Mouse (Mus musculus) cortical plate, adult 2 months (tissue): ENCODE measurements around the gene Hck.

ENCODE experiments used
- CTCF ChIP-seq: fragments of 200-500 bp; IDR thresholded peaks from 2 replicates; pipeline ENCODE4 v1.5.1; 2011; ENCODE audit warnings: mild to moderate bottlenecking, control low read depth, low read length; ENCODE audit not compliant: insufficient read depth; ENCODE audit errors: extremely low read depth
- POLR2A ChIP-seq: fragments of 200-500 bp; IDR thresholded peaks from 2 replicates; pipeline ENCODE4 v1.6.1; 2011; ENCODE audit warnings: mild to moderate bottlenecking, low read length, control low read depth; ENCODE audit not compliant: insufficient read depth; ENCODE audit errors: extremely low read depth

DNA sequence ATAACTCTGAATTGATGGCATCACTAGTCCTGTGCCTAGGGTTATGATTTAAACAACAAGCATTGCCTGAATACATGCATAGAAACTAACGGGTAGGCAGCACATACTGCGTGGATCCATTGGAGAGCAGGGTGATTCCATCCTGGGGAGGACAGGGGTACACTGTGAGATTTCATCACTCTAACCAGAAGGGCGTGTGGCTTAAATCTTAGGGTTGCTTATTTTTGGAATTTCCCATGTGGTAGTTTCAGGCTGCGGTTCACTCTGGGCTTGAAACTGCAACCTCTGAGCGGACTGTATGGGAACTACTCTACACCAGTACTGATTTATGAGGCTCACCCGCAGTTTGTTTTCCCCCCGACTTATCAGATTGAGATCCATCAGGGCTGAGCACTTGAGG, 3.0 kb downstream of the Hck start:
- TF ChIP-seq POLR2A (no peak), CTCF (no peak)
